Mouse (Mus musculus): ENCODE measurements around the gene Slbp. TPM values are rescaled to one million over a fixed set of nuclear protein-coding genes. Genes with fewer than 3 reads are reported as not detected.

Gene Slbp
- 174 and 190 TPM in 2 replicates for polyA plus RNA-seq (2015; fragmentation: Nextera tagmentation; extraction: Ambion mirVana)

GRCm38 (mm10) chr5:33651921-33652782 is at the start of gene Slbp:
TSS of gene Slbp (minus strand) at chr5:33652574.
- peak within 1 kb of the TSS; percentile 89 for H3K4me2 ChIP-seq (ENCODE audit: low read depth, low read length)
- H3K36me3 ChIP-seq (ENCODE audit: control insufficient read depth, insufficient read depth, low read length) = peaks cover 8% of the 10 kb centered on the region
- peak within 1 kb of the TSS; percentile 90 for H3K9ac ChIP-seq (ENCODE audit: low read length)
- peak within 1 kb of the TSS; percentile 87 for H3K4me3 ChIP-seq (replicated peaks; ENCODE audit: low read length)
- no peaks in the 10 kb centered on the region for H3K9me3 ChIP-seq (replicated peaks; ENCODE audit: control insufficient read depth, low read length)
- peaks cover 35% of the 10 kb centered on the region for H3K4me1 ChIP-seq (ENCODE audit: control insufficient read depth, insufficient read depth, low read length)
- WGBS = under 1% methylated on average over 82 of the region's 82 CpGs
- H3K27ac ChIP-seq (ENCODE audit: low read length) = peak within 1 kb of the TSS; percentile 97
- no peaks in the 10 kb centered on the region for H3K27me3 ChIP-seq (ENCODE audit: control insufficient read depth, insufficient read depth, low read length)
- ATAC-seq (ENCODE audit: insufficient read depth, low FRiP score) = peak; percentile 96

- ATAC-seq (ENCODE audit: insufficient read depth, low FRiP score) = no peak
- Histone ChIP-seq H3K9me3 (replicated peaks; ENCODE audit: control insufficient read depth, low read length) (no peaks in the 10 kb centered on the region), H3K27ac (ENCODE audit: low read length) (no peak overlapping the region), H3K36me3 (ENCODE audit: control insufficient read depth, insufficient read depth, low read length) (no peaks in the 10 kb centered on the region), H3K9ac (ENCODE audit: low read length) (no peak overlapping the region), H3K27me3 (ENCODE audit: control insufficient read depth, insufficient read depth, low read length) (no peaks in the 10 kb centered on the region), H3K4me2 (ENCODE audit: low read depth, low read length) (no peak overlapping the region), H3K4me3 (replicated peaks; ENCODE audit: low read length) (no peak overlapping the region), H3K4me1 (ENCODE audit: control insufficient read depth, insufficient read depth, low read length) (peaks cover 39% of the 10 kb centered on the region)
- WGBS = 81% methylated on average over 11 of the region's 11 CpGs
Observed at GRCm38 (mm10) chr5:33701832-33702231, 49.5 kb upstream of the Slbp start.

- WGBS = 38% methylated on average over 13 of the region's 13 CpGs
Observed at GRCm38 (mm10) chr5:33700010-33700409, 47.6 kb upstream of the Slbp start.

GRCm38 (mm10) chr5:33698669-33699068 is 46.3 kb upstream of the Slbp start:
- Histone ChIP-seq H3K4me3 (replicated peaks; ENCODE audit: low read length) (no peak overlapping the region), H3K4me2 (ENCODE audit: low read depth, low read length) (no peak overlapping the region), H3K9ac (ENCODE audit: low read length) (no peak overlapping the region), H3K9me3 (replicated peaks; ENCODE audit: control insufficient read depth, low read length) (no peaks in the 10 kb centered on the region), H3K27ac (ENCODE audit: low read length) (no peak overlapping the region), H3K36me3 (ENCODE audit: control insufficient read depth, insufficient read depth, low read length) (no peaks in the 10 kb centered on the region), H3K4me1 (ENCODE audit: control insufficient read depth, insufficient read depth, low read length) (peaks cover 51% of the 10 kb centered on the region), H3K27me3 (ENCODE audit: control insufficient read depth, insufficient read depth, low read length) (no peaks in the 10 kb centered on the region)
- WGBS = 88% methylated on average over 5 of the region's 5 CpGs
- ATAC-seq (ENCODE audit: insufficient read depth, low FRiP score) = no peak

More at GRCm38 (mm10) chr5:33700010-33700409, 47.6 kb upstream of the Slbp start:
- H3K4me2 ChIP-seq (ENCODE audit: low read depth, low read length) = no peak overlapping the region
- H3K4me3 ChIP-seq (replicated peaks; ENCODE audit: low read length) = no peak overlapping the region
- no peaks in the 10 kb centered on the region for H3K9me3 ChIP-seq (replicated peaks; ENCODE audit: control insufficient read depth, low read length)
- H3K36me3 ChIP-seq (ENCODE audit: control insufficient read depth, insufficient read depth, low read length) = no peaks in the 10 kb centered on the region
- peaks cover 43% of the 10 kb centered on the region for H3K4me1 ChIP-seq (ENCODE audit: control insufficient read depth, insufficient read depth, low read length)
- no peak for ATAC-seq (ENCODE audit: insufficient read depth, low FRiP score)
- no peak overlapping the region for H3K9ac ChIP-seq (ENCODE audit: low read length)
- H3K27me3 ChIP-seq (ENCODE audit: control insufficient read depth, insufficient read depth, low read length) = no peaks in the 10 kb centered on the region
- no peak overlapping the region for H3K27ac ChIP-seq (ENCODE audit: low read length)

- Histone ChIP-seq H3K36me3 (ENCODE audit: control insufficient read depth, insufficient read depth, low read length) (no peaks in the 10 kb centered on the region), H3K9me3 (replicated peaks; ENCODE audit: control insufficient read depth, low read length) (no peaks in the 10 kb centered on the region), H3K4me1 (ENCODE audit: control insufficient read depth, insufficient read depth, low read length) (peaks cover 54% of the 10 kb centered on the region), H3K27me3 (ENCODE audit: control insufficient read depth, insufficient read depth, low read length) (no peaks in the 10 kb centered on the region), H3K9ac (ENCODE audit: low read length) (peak overlapping the region; percentile 60), H3K4me3 (replicated peaks; ENCODE audit: low read length) (no peak overlapping the region), H3K4me2 (ENCODE audit: low read depth, low read length) (no peak overlapping the region), H3K27ac (ENCODE audit: low read length) (peak overlapping the region; percentile 96)
- no peak for ATAC-seq (ENCODE audit: insufficient read depth, low FRiP score)
- 31% methylated on average over 13 of the region's 13 CpGs for WGBS
Observed at GRCm38 (mm10) chr5:33697947-33698512, 45.7 kb upstream of the Slbp start.

- H3K4me2 ChIP-seq (ENCODE audit: low read depth, low read length) = no peak overlapping the region
- H3K9ac ChIP-seq (ENCODE audit: low read length) = peak overlapping the region; percentile 60; the same call in 1 of the 2 replicates
- no peak for ATAC-seq (ENCODE audit: insufficient read depth, low FRiP score)
- no peaks in the 10 kb centered on the region for H3K9me3 ChIP-seq (replicated peaks; ENCODE audit: control insufficient read depth, low read length)
- no peaks in the 10 kb centered on the region for H3K27me3 ChIP-seq (ENCODE audit: control insufficient read depth, insufficient read depth, low read length)
- H3K4me1 ChIP-seq (ENCODE audit: control insufficient read depth, insufficient read depth, low read length) = peaks cover 59% of the 10 kb centered on the region
- H3K36me3 ChIP-seq (ENCODE audit: control insufficient read depth, insufficient read depth, low read length) = no peaks in the 10 kb centered on the region
- 68% methylated on average over 1 of the region's 1 CpGs for WGBS
- no peak overlapping the region for H3K4me3 ChIP-seq (replicated peaks; ENCODE audit: low read length)
- H3K27ac ChIP-seq (ENCODE audit: low read length) = peak overlapping the region; percentile 96
Observed at GRCm38 (mm10) chr5:33697534-33697933, 45.2 kb upstream of the Slbp start.

- Histone ChIP-seq H3K27ac (ENCODE audit: low read length) (peak overlapping the region; percentile 96), H3K4me3 (replicated peaks; ENCODE audit: low read length) (no peak overlapping the region)
- peak; percentile 60; the same call in 1 of the 2 replicates for ATAC-seq (ENCODE audit: insufficient read depth, low FRiP score)
Observed at GRCm38 (mm10) chr5:33696430-33696829, 44.1 kb upstream of the Slbp start.

GRCm38 (mm10) chr5:33695718-33696121 is 43.3 kb upstream of the Slbp start:
- H3K27me3 ChIP-seq (ENCODE audit: control insufficient read depth, insufficient read depth, low read length) = no peaks in the 10 kb centered on the region
- peak; percentile 24 for ATAC-seq (ENCODE audit: insufficient read depth, low FRiP score)
- peaks cover 62% of the 10 kb centered on the region for H3K4me1 ChIP-seq (ENCODE audit: control insufficient read depth, insufficient read depth, low read length)
- no peaks in the 10 kb centered on the region for H3K36me3 ChIP-seq (ENCODE audit: control insufficient read depth, insufficient read depth, low read length)
- 7% methylated on average over 24 of the region's 24 CpGs for whole genome bisulfite sequencing
- peak overlapping the region; percentile 49 for H3K4me3 ChIP-seq (replicated peaks; ENCODE audit: low read length)
- H3K9ac ChIP-seq (ENCODE audit: low read length) = peak overlapping the region; percentile 86
- peak overlapping the region; percentile 96 for H3K27ac ChIP-seq (ENCODE audit: low read length)
- peak overlapping the region; percentile 87 for H3K4me2 ChIP-seq (ENCODE audit: low read depth, low read length)
- H3K9me3 ChIP-seq (replicated peaks; ENCODE audit: control insufficient read depth, low read length) = no peaks in the 10 kb centered on the region

More at GRCm38 (mm10) chr5:33696430-33696829, 44.1 kb upstream of the Slbp start:
- H3K9me3 ChIP-seq (replicated peaks; ENCODE audit: control insufficient read depth, low read length) = no peaks in the 10 kb centered on the region
- H3K4me2 ChIP-seq (ENCODE audit: low read depth, low read length) = peak overlapping the region; percentile 87
- 53% methylated on average over 5 of the region's 5 CpGs for WGBS
- H3K27me3 ChIP-seq (ENCODE audit: control insufficient read depth, insufficient read depth, low read length) = no peaks in the 10 kb centered on the region
- H3K4me1 ChIP-seq (ENCODE audit: control insufficient read depth, insufficient read depth, low read length) = peaks cover 62% of the 10 kb centered on the region
- peak overlapping the region; percentile 86; the same call in 1 of the 2 replicates for H3K9ac ChIP-seq (ENCODE audit: low read length)
- H3K36me3 ChIP-seq (ENCODE audit: control insufficient read depth, insufficient read depth, low read length) = no peaks in the 10 kb centered on the region
